Mouse (Mus musculus) kidney, embryonic 15.5 days (tissue): ENCODE results near the gene Slco2b1. TPM values are rescaled to one million over a fixed set of nuclear protein-coding genes. Genes with fewer than 3 reads are reported as not detected.
"Not testable (repeated sequence)": the region's sequence is repeated elsewhere in the genome, so short reads cannot be mapped to it uniquely, and the experiment has no call there.

ENCODE experiments used
- ATAC-seq: fragments of 200-750 bp; cut with Nextera tagmentation; replicated peaks from 2 replicates; pipeline ENCODE4 v1.8.0; 2017; ENCODE audit warnings: moderate TSS enrichment; ENCODE audit not compliant: low FRiP score
- H3K27ac ChIP-seq: fragments of 300-500 bp; sonication (generic); 2 replicates; pipeline ENCODE4 v1.5.1; 2015; ENCODE audit warnings: mild to moderate bottlenecking, inconsistent platforms
- H3K27me3 ChIP-seq: fragments of 300-500 bp; sonication (generic); 2 replicates; pipeline ENCODE4 v1.6.1; 2015; ENCODE audit warnings: inconsistent platforms
- H3K36me3 ChIP-seq: fragments of 300-500 bp; sonication (generic); 2 replicates; pipeline ENCODE4 v1.6.1; 2015; ENCODE audit warnings: inconsistent platforms
- H3K4me1 ChIP-seq: fragments of 300-500 bp; sonication (generic); 2 replicates; pipeline ENCODE4 v1.6.1; 2015; ENCODE audit warnings: inconsistent platforms
- H3K4me2 ChIP-seq: fragments of 300-500 bp; sonication (generic); 2 replicates; pipeline ENCODE4 v1.6.1; 2015; ENCODE audit warnings: moderate library complexity, mild to moderate bottlenecking, inconsistent platforms
- H3K4me3 ChIP-seq: fragments of 300-500 bp; sonication (generic); replicated peaks from 2 replicates; pipeline ENCODE4 v1.5.1; 2015; ENCODE audit warnings: mild to moderate bottlenecking, inconsistent platforms
- H3K9ac ChIP-seq: fragments of 300-500 bp; sonication (generic); 2 replicates; pipeline ENCODE4 v1.6.1; 2015; ENCODE audit warnings: mild to moderate bottlenecking, inconsistent platforms
- H3K9me3 ChIP-seq: fragments of 300-500 bp; sonication (generic); replicated peaks from 2 replicates; pipeline ENCODE4 v1.6.1; 2016; ENCODE audit warnings: inconsistent platforms
- WGBS: fragments of 180-500 bp; shearing (Covaris S2); methylation state at CpG from one replicate; pipeline ENCODE4 v1.1.7; 2015; ENCODE audit warnings: mixed read lengths; 5-methylcytosine and 5-hydroxymethylcytosine counted together
- polyA plus RNA-seq: library from polyadenylated mRNA; unstranded; fragments of >200 nt; fragmentation: Nextera tagmentation; extraction: Ambion mirVana; gene quantifications from 2 replicates; pipeline ENCODE4 v1.2.1, GENCODE M21; 2015

Slco2b1 gene
- 2.4 and 2.8 TPM in 2 replicates for polyA plus RNA-seq

DNA sequence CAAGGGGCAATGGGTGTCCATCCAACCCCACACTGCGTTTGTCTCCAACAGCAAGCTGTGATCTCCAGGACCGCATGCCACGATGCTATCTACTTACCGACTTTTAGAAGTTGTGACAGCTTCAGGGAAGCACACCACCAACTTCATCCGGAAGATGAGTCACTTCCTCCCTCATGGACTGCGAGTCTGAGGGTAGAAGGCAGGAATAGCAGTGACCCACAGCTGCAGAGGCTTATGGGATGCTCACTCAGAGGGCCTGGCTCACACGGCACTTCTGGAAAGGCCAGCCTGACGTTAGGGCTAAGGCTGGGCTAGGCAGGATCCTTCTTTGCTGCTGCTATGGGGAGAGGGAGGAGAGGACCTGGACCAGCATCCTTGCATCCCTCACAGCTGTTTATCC, at the start of gene Slco2b1:
TSS of gene Slco2b1 (minus strand) at position 175 of the 400 bp plus-strand sequence.
- H3K9me3 ChIP-seq: no peaks in the 10 kb centered on the region
- H3K4me3 ChIP-seq: no peak within 1 kb of the TSS
- H3K27me3 ChIP-seq: no peaks in the 10 kb centered on the region
- H3K36me3 ChIP-seq: no peaks in the 10 kb centered on the region
- no peak within 1 kb of the TSS for H3K4me2 ChIP-seq
- no peak within 1 kb of the TSS for H3K9ac ChIP-seq
- no peak within 1 kb of the TSS for H3K27ac ChIP-seq
- ATAC-seq: no peak
- 76% methylated on average over 8 of the region's 8 CpGs for WGBS
- peaks cover 13% of the 10 kb centered on the region for H3K4me1 ChIP-seq

DNA sequence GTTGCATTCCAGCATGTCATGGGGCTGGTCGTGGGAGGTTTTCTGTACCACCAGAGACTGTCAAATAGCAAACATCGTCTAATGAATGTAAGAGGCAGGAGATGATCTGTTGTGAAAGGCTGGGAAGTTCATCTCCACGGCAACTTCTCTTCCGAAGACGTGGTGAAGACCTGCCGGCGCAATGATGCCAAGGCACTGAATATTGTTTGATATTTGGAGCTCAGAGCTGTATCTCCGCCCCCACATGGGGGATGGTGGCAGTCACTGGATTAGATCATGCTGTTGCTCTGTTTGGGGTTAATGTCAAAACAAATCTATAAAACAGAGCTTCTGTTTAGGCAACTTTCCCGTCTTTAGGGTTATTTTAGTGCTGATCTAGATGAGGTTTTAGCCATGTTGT, 28.1 kb upstream of the Slco2b1 start:
- H3K9me3 ChIP-seq: no peaks in the 10 kb centered on the region
- H3K4me2 ChIP-seq: no peak overlapping the region
- no peak overlapping the region for H3K27ac ChIP-seq
- no peak overlapping the region for H3K9ac ChIP-seq
- H3K4me1 ChIP-seq: peaks cover 13% of the 10 kb centered on the region
- H3K4me3 ChIP-seq: no peak overlapping the region
- no peaks in the 10 kb centered on the region for H3K36me3 ChIP-seq
- 46% methylated on average over 9 of the region's 9 CpGs for WGBS
- H3K27me3 ChIP-seq: no peaks in the 10 kb centered on the region
- no peak for ATAC-seq

DNA sequence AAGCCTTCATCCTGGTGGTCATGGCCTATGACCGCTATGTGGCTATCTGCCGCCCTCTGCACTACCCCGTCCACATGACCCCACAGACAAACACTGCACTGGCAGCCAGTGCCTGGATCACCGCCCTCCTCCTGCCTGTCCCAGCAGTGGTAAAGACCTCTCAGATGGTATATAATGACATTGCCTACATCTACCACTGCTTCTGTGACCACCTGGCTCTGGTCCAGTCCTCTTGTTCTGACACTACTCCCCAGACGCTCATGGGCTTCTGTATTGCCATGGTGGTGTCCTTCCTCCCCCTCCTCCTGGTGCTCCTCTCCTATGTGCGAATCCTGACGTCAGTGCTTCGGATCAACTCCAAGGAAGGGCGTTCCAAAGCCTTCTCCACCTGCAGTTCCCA, 24.4 kb upstream of the Slco2b1 start:
- not testable (repeated sequence) for H3K4me3 ChIP-seq, H3K27me3 ChIP-seq, H3K9ac ChIP-seq, H3K4me2 ChIP-seq, H3K27ac ChIP-seq, ATAC-seq, H3K36me3 ChIP-seq, H3K4me1 ChIP-seq, H3K9me3 ChIP-seq
- 90% methylated on average over 9 of the region's 9 CpGs for WGBS

DNA sequence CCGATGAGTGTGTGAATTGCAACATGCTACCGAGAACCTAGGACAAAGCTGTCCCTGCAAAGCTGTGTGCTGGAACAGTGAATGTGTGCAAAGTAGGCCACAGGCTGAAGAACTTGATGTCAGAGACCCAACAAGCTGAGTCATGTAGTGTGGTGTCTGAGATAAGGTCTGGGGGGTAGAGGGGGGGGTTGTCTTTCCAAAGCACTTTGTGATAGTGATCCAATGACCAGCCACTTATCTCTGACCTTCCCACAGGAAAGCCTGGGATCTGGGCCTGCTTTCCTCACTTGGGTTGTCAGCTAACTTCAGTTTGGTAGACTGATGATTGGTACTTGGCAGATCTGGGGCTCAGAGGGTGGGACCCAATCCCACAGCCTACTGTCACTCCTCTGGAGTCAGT, 23.5 kb upstream of the Slco2b1 start:
- ATAC-seq: no peak
- Histone ChIP-seq H3K4me3 (no peak overlapping the region), H3K4me1 (peaks cover 7% of the 10 kb centered on the region), H3K36me3 (no peaks in the 10 kb centered on the region), H3K27me3 (no peaks in the 10 kb centered on the region), H3K4me2 (no peak overlapping the region), H3K9me3 (no peaks in the 10 kb centered on the region), H3K27ac (no peak overlapping the region), H3K9ac (no peak overlapping the region)
- 90% methylated on average over 2 of the region's 2 CpGs for WGBS

- H3K4me2 ChIP-seq: no peak within 1 kb of the TSS
- no peaks in the 10 kb centered on the region for H3K27me3 ChIP-seq
- H3K4me3 ChIP-seq: no peak within 1 kb of the TSS
- no peak within 1 kb of the TSS for H3K9ac ChIP-seq
- 82% methylated on average over 2 of the region's 2 CpGs for WGBS
- H3K27ac ChIP-seq: no peak within 1 kb of the TSS
- ATAC-seq: no peak
- no peaks in the 10 kb centered on the region for H3K4me1 ChIP-seq
- 0 out of 2 replicates have a peak, but pooled peaks cover 4% of the 10 kb centered on the region for H3K9me3 ChIP-seq
- no peaks in the 10 kb centered on the region for H3K36me3 ChIP-seq
Measured at GRCm38 (mm10) chr7:99729973-99730372, 18.8 kb upstream of the Slco2b1 start, which contains the start of gene Olfr520. Olfr520 (plus strand) TSS chr7:99730273.

DNA sequence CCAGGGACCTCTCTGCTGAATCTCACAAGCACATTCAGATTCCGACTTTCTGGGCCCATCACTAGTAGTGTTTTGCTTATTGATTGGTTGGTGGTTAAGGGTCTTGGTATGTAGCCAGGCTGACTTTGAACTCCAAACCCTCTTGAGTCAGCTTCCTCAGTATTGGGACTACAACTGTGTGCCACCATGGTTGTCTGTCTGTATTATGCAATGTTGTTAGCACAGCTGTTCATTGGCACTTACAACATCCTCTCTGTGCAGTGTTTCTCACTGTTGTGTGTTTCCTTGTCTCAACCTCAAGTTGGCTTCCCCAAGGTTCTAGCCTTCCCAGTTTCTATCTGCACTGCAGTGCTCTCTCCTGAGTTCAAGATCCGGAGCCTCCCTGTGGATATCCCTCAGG, 5.4 kb upstream of the Slco2b1 start:
- no peaks in the 10 kb centered on the region for H3K36me3 ChIP-seq
- H3K4me2 ChIP-seq: no peak overlapping the region
- no peak for ATAC-seq
- no peaks in the 10 kb centered on the region for H3K27me3 ChIP-seq
- no peak overlapping the region for H3K9ac ChIP-seq
- H3K4me1 ChIP-seq: no peaks in the 10 kb centered on the region
- WGBS: 85% methylated on average over 2 of the region's 2 CpGs
- no peak overlapping the region for H3K4me3 ChIP-seq
- H3K9me3 ChIP-seq: no peaks in the 10 kb centered on the region
- no peak overlapping the region for H3K27ac ChIP-seq

DNA sequence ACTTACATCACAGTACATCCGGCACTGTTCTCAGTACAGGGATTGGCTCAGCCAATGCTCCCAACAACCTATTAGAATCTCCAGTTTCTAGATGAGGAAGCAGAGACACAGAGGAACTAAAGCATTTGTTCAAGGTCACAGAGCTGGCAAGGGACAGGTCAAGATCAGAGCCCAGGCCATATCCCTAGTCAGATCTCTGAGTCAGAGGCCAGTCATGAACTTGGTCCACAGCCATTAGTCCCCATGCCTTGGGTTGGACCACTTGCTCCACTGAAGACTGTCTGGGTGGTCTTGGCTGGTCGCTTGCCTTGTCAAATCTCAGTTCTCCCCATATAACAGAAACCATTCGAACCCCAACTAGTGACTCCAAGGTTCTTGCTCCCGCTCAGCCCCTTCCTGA, 1.3 kb upstream of the Slco2b1 start:
- H3K9me3 ChIP-seq: no peaks in the 10 kb centered on the region
- H3K36me3 ChIP-seq: no peaks in the 10 kb centered on the region
- no peak overlapping the region for H3K4me3 ChIP-seq
- H3K27ac ChIP-seq: no peak overlapping the region
- H3K27me3 ChIP-seq: no peaks in the 10 kb centered on the region
- 87% methylated on average over 4 of the region's 4 CpGs for WGBS
- H3K4me1 ChIP-seq: peaks cover under 1% of the 10 kb centered on the region; the same call in 1 of the 2 replicates
- no peak overlapping the region for H3K9ac ChIP-seq
- no peak for ATAC-seq
- no peak overlapping the region for H3K4me2 ChIP-seq

GRCm38 (mm10) chr7:99710476-99710875, 664 bp downstream of the Slco2b1 start:
- no peak for ATAC-seq
- no peaks in the 10 kb centered on the region for H3K9me3 ChIP-seq
- 35% methylated on average over 1 of the region's 1 CpGs for WGBS

DNA sequence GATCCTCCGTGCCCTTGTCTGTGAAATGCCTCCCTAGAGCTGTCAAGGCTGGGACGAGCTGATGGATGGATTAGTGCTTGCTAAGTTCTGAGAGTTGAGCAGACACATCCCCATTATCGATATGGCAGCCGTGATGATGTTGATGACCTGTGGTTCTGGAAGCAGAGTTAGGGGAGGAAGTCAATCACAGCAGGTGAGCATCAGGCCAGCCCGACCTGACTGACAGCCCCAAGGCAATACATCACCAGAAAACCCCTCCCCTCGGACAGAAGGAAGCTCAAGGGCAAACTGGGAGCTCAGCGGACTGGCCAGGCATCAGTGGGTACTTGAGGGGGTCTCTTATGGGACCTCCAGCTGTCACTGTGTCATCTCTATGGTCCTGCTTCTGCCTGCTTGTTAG, 1.1 kb downstream of the Slco2b1 start:
- no peak overlapping the region for H3K4me2 ChIP-seq
- peaks cover 17% of the 10 kb centered on the region for H3K4me1 ChIP-seq
- no peak overlapping the region for H3K4me3 ChIP-seq
- H3K27ac ChIP-seq: no peak overlapping the region
- H3K27me3 ChIP-seq: no peaks in the 10 kb centered on the region
- H3K36me3 ChIP-seq: no peaks in the 10 kb centered on the region
- WGBS: 58% methylated on average over 7 of the region's 7 CpGs
- no peak for ATAC-seq
- no peaks in the 10 kb centered on the region for H3K9me3 ChIP-seq
- H3K9ac ChIP-seq: no peak overlapping the region

More at GRCm38 (mm10) chr7:99710476-99710875, 664 bp downstream of the Slco2b1 start:
- Histone ChIP-seq H3K27ac (no peak overlapping the region), H3K27me3 (no peaks in the 10 kb centered on the region), H3K36me3 (no peaks in the 10 kb centered on the region), H3K9ac (no peak overlapping the region), H3K4me3 (no peak overlapping the region), H3K4me2 (no peak overlapping the region), H3K4me1 (peaks cover 17% of the 10 kb centered on the region)

GRCm38 (mm10) chr7:99708750-99709149, 2.4 kb downstream of the Slco2b1 start:
- no peaks in the 10 kb centered on the region for H3K9me3 ChIP-seq
- H3K27me3 ChIP-seq: no peaks in the 10 kb centered on the region
- no peaks in the 10 kb centered on the region for H3K36me3 ChIP-seq
- H3K9ac ChIP-seq: no peak overlapping the region
- H3K4me1 ChIP-seq: peaks cover 17% of the 10 kb centered on the region
- H3K27ac ChIP-seq: no peak overlapping the region
- WGBS: 78% methylated on average over 5 of the region's 5 CpGs
- H3K4me3 ChIP-seq: no peak overlapping the region
- ATAC-seq: no peak
- no peak overlapping the region for H3K4me2 ChIP-seq

- Histone ChIP-seq H3K9ac (no peak overlapping the region), H3K9me3 (no peaks in the 10 kb centered on the region), H3K36me3 (no peaks in the 10 kb centered on the region), H3K27me3 (no peaks in the 10 kb centered on the region), H3K4me3 (no peak overlapping the region), H3K4me1 (peaks cover 17% of the 10 kb centered on the region), H3K4me2 (no peak overlapping the region), H3K27ac (no peak overlapping the region)
- no peak for ATAC-seq
- 69% methylated on average over 8 of the region's 8 CpGs for WGBS
Measured at GRCm38 (mm10) chr7:99708301-99708721, 2.8 kb downstream of the Slco2b1 start.

DNA sequence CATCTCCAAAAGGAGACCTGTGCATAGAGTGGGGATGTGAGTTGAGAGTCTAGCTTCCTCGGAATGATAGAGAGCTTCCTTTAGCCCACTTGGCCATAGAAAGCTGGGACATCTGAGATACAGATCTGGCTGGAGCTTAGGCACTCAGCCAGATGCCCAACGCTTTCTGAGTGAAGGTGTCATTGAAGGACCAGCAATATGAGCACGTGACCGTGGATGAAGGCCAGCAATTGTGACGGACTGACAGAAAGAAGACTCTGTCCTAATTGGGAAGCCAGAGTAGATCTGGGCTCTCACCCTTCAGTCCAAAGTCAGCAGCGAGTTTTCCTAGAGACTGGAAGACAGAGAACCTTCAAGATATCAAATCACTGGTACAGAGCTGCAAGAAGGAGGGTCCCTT, 3.5 kb downstream of the Slco2b1 start:
- no peaks in the 10 kb centered on the region for H3K36me3 ChIP-seq
- 84% methylated on average over 6 of the region's 6 CpGs for WGBS
- peak overlapping the region; percentile 79; the same call in 1 of the 2 replicates for H3K27ac ChIP-seq
- ATAC-seq: no peak
- H3K9ac ChIP-seq: no peak overlapping the region
- no peak overlapping the region for H3K4me3 ChIP-seq
- H3K9me3 ChIP-seq: no peaks in the 10 kb centered on the region
- no peaks in the 10 kb centered on the region for H3K27me3 ChIP-seq
- peaks cover 18% of the 10 kb centered on the region for H3K4me1 ChIP-seq
- H3K4me2 ChIP-seq: no peak overlapping the region

- no peaks in the 10 kb centered on the region for H3K27me3 ChIP-seq
- H3K4me2 ChIP-seq: no peak overlapping the region
- no peaks in the 10 kb centered on the region for H3K9me3 ChIP-seq
- H3K36me3 ChIP-seq: no peaks in the 10 kb centered on the region
- no peak overlapping the region for H3K4me3 ChIP-seq
- no peak overlapping the region for H3K9ac ChIP-seq
- no peak for ATAC-seq
- H3K27ac ChIP-seq: peak overlapping the region; percentile 79
- WGBS: 33% methylated on average over 4 of the region's 4 CpGs
- H3K4me1 ChIP-seq: peaks cover 24% of the 10 kb centered on the region
Measured at GRCm38 (mm10) chr7:99707038-99707595, 4.0 kb downstream of the Slco2b1 start.
